Mouse (Mus musculus) cerebellum, adult 2 months (tissue): ENCODE results near the gene 6430628N08Rik.

Experiments
- CTCF ChIP-seq: fragments of 200-500 bp; IDR thresholded peaks from 2 replicates; pipeline ENCODE4 v1.5.1; 2011; ENCODE audit warnings: low read depth, mild to moderate bottlenecking, control low read depth, low read length, moderate library complexity, borderline replicate concordance; ENCODE audit not compliant: insufficient read depth
- POLR2A ChIP-seq: fragments of 200-500 bp; IDR thresholded peaks from 2 replicates; pipeline ENCODE4 v1.6.1; 2011; ENCODE audit warnings: low read length, control low read depth, borderline replicate concordance; ENCODE audit not compliant: insufficient read depth

GRCm38 (mm10) chr4:115919911-115920310 is 29.4 kb downstream of the 6430628N08Rik start:
- TF ChIP-seq POLR2A (no peak), CTCF (no peak)
